Mouse (Mus musculus) adrenal gland, postnatal 36 days (tissue): ENCODE data around the gene Gm3115. TPM values are rescaled to one million over a fixed set of nuclear protein-coding genes. Genes with fewer than 3 reads are reported as not detected.
"Not testable (repeated sequence)": the region's sequence is repeated elsewhere in the genome, so short reads cannot be mapped to it uniquely, and the experiment has no call there.

Experiments
- DNase-seq, 2 experiments: peaks; one replicate each; pipeline ENCODE4 v3.0.0; 2021; ENCODE audit warnings: mixed read lengths in 1 of 2
- long read RNA-seq, 2 experiments: library from polyadenylated mRNA; stranded (forward); transcript quantifications; one replicate each; pipeline ENCODE4 v2.0.0; 2021; ENCODE audit warnings: borderline sequencing depth in 2 of 2
- total RNA-seq, 2 experiments: library from RNA; stranded (reverse); gene quantifications; 2 replicates each; pipeline ENCODE4 v1.2.3; 2021

Gene Gm3115
- not detected for total RNA-seq
- long read RNA-seq, experiment 1: 0 reads
- long read RNA-seq, experiment 2: 0 reads

GRCm38 (mm10) chr14:4083820-4084219 is at the start of gene Gm3115:
Gene Gm3115 (plus strand): TSS chr14:4084120.
- not testable (repeated sequence) for DNase-seq

GRCm38 (mm10) chr14:4110426-4110825 is 26.5 kb downstream of the Gm3115 start, which contains the start of gene Gm8108:
Gene Gm8108 (plus strand): TSS chr14:4110526.
- peak in 1 of 2 experiments; percentile 3 for DNase-seq

GRCm38 (mm10) chr14:4141646-4142045 is 57.7 kb downstream of the Gm3115 start:
- not testable (repeated sequence) for DNase-seq

Other genes with a start within 250 kb of the Gm3115 start
- not detected for gene Gm3033, start 237.9 kb upstream of the Gm3115 start, total RNA-seq
- not detected for gene Gm2916, start 199.9 kb upstream of the Gm3115 start, total RNA-seq
- gene Gm3029, start 152.4 kb upstream of the Gm3115 start, total RNA-seq: not detected
- gene Gm3095, start 120.6 kb upstream of the Gm3115 start, total RNA-seq: not detected
- not detected for gene Gm3099, start 85.7 kb upstream of the Gm3115 start, total RNA-seq
- under 1 TPM; 0.16 to 0.83 TPM for gene Gm5796, start 60.2 kb upstream of the Gm3115 start, total RNA-seq
- under 1 TPM in 1 of 2 experiments, not detected in 1; 0.20 TPM for gene Gm8108, start 26.4 kb downstream of the Gm3115 start, total RNA-seq
- not detected for gene Gm3127, start 80.9 kb downstream of the Gm3115 start, total RNA-seq
- not detected for gene Gm2974, start 98.5 kb downstream of the Gm3115 start, total RNA-seq
- not detected for gene Gm3138, start 165.5 kb downstream of the Gm3115 start, total RNA-seq
- gene Gm3149, start 233.2 kb downstream of the Gm3115 start, total RNA-seq: not detected